18 mouse cellular contexts compared by ENCODE assay signal in the genomic region with DNA sequence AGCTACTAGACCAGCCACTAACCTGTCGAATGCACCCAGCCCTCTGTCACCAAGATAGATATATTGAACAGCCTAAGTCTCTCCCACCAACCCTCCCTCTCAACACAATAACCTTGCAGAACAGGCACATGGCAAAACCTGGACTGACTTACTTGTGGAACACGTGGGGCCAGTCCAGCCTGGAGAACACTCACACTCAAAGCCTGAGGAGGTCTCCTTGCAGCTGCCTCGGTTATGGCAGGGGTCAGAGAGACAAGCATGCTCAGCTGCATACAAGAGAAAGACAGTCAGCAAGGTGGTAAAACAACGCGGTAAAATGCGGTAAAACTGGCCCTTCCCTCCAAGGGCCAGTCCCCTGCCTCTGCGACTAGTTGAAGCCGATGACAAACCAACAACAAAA. TPM values are rescaled to one million over a fixed set of nuclear protein-coding genes. Genes with fewer than 3 reads are reported as not detected.
"Had no signal": no experiment of that assay in that cellular context is flagged by ENCODE, and none has a peak within 500 bp of the region (broad histone marks: within the 10 kb centered on the region; RNA-seq: fewer than 3 reads in every experiment).

No protein-coding gene starts in this region.

- H3K4me1 ChIP-seq: liver, embryonic 12.5 days had no signal

- ATAC-seq: liver, embryonic 12.5 days; midbrain, embryonic 16.5 days had no signal

- H3K4me2 ChIP-seq: liver, embryonic 12.5 days; lung, embryonic 14.5 days; midbrain, embryonic 12.5 days had no signal

- H3K27me3 ChIP-seq: liver, embryonic 12.5 days; midbrain, embryonic 12.5 days had no signal

- H3K9ac ChIP-seq: liver, embryonic 12.5 days; liver, embryonic 14.5 days; lung, embryonic 14.5 days; midbrain, embryonic 12.5 days had no signal

- DNase-seq: lung, adult 18-20 months; lung, embryonic 14.5 days; lung, postnatal 10 days; lung, postnatal 4 days; retina, postnatal 1 day; right cerebral cortex, adult 18-20 months; right cerebral cortex, postnatal 25 days; right cerebral cortex, postnatal 4 days; spleen, adult 18-20 months; thymus, adult 18-20 months; thymus, postnatal 14 days; thymus, postnatal 36 days had no signal

- H3K4me3 ChIP-seq: liver, embryonic 12.5 days; midbrain, embryonic 12.5 days; myocyte had no signal

- H3K9me3 ChIP-seq: liver, embryonic 12.5 days; midbrain, embryonic 12.5 days had no signal

- H3K36me3 ChIP-seq: liver, embryonic 12.5 days had no signal

- H3K27ac ChIP-seq: liver, embryonic 12.5 days; liver, embryonic 14.5 days; midbrain, embryonic 12.5 days had no signal

RNA-seq across cellular contexts. Expression of gene Jag1, which starts 22.1 kb away (rescaled TPM):
- total RNA-seq: megakaryocyte-erythroid progenitor cell, adult 5-6 weeks had no signal
